Mouse (Mus musculus): Measurements from ENCODE around the gene Dcps. TPM values are rescaled to one million over a fixed set of nuclear protein-coding genes. Genes with fewer than 3 reads are reported as not detected.
A peak's percentile ranks its signal among the peaks of the same experiment; 100 is the strongest.

Dcps gene
- polyA plus RNA-seq, 1 experiment from 2014 or later = 94.8 TPM

DNA sequence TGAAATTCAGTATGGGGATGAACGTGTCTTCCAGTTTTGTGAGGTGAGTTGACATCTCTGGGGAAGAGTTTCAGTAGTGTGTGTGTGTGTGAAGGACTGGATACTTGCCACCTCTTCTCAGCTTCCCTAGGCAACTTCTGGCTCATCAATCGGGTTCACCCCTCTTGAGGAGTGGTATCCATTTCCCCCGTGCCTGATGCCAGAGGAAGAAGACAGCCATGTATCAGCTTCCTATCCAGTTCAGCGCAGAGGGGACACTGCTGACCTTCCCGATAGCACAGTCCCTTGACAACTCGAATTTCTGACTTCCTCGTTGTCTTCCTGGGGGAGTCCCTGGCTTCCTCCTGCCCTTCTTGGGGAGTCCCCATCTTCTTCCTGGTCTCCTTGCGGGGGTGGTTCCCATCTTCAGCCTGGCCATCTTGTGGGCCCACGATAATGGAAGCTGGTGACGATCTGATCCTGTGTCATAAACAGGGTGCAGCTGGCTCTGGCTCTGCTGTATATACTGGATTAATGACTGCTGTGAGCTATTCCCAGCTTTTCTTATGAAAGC, 11.6 kb upstream of the Dcps start:
- no peak for DNase-seq (ENCODE audit: low spot score)
- H3K4me2 ChIP-seq (ENCODE audit: low read length) = no peak overlapping the region
- ATAC-seq = no peak
- H3K4me3 ChIP-seq (ENCODE audit: low read depth, low read length) = no peak overlapping the region
- no peak overlapping the region for H3K9ac ChIP-seq (ENCODE audit: low read length)
- no peaks in the 10 kb centered on the region for H3K9me3 ChIP-seq (replicated peaks; ENCODE audit: control insufficient read depth, low read length)
- no peaks in the 10 kb centered on the region for H3K27me3 ChIP-seq (replicated peaks; ENCODE audit: control insufficient read depth, insufficient read depth, low read length)
- WGBS = 89% methylated on average over 10 of the region's 10 CpGs
- no peak overlapping the region for H3K27ac ChIP-seq (ENCODE audit: low read depth, low read length)
- 0 out of 2 replicates have a peak, but pooled peaks cover 2% of the 10 kb centered on the region for H3K4me1 ChIP-seq (ENCODE audit: control insufficient read depth, insufficient read depth, low read length)
- peaks cover 8% of the 10 kb centered on the region; the same call in 1 of the 2 replicates for H3K36me3 ChIP-seq (ENCODE audit: control insufficient read depth, insufficient read depth, low read length)

DNA sequence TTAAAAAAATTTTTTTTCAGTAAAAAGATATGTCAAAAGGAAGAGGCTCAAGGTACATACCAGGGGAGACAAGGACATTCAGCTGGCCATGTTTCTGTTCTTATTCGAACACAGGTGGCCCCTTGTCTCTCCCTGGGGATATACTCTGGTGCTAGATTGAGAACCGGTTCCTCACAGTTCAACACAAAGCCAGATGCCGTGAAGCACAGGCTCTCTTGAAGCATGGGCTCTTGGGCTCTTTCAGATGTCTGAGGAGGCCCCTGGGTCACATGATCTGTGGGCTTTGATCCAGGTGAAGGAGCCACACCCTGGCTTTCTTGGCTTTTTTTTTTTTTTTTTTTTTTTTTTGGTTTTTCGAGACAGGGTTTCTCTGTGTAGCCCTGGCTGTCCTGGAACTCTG, 10.6 kb upstream of the Dcps start:
- no peaks in the 10 kb centered on the region for H3K27me3 ChIP-seq (replicated peaks; ENCODE audit: control insufficient read depth, insufficient read depth, low read length)
- H3K9me3 ChIP-seq (replicated peaks; ENCODE audit: control insufficient read depth, low read length) = no peaks in the 10 kb centered on the region
- H3K9ac ChIP-seq (ENCODE audit: low read length) = no peak overlapping the region
- no peak overlapping the region for H3K4me3 ChIP-seq (ENCODE audit: low read depth, low read length)
- no peak overlapping the region for H3K4me2 ChIP-seq (ENCODE audit: low read length)
- ATAC-seq (no peak), DNase-seq (ENCODE audit: low spot score) (no peak)
- no peak overlapping the region for H3K27ac ChIP-seq (ENCODE audit: low read depth, low read length)
- H3K36me3 ChIP-seq (ENCODE audit: control insufficient read depth, insufficient read depth, low read length) = peaks cover 8% of the 10 kb centered on the region; the same call in 1 of the 2 replicates
- 0 out of 2 replicates have a peak, but pooled peaks cover 2% of the 10 kb centered on the region for H3K4me1 ChIP-seq (ENCODE audit: control insufficient read depth, insufficient read depth, low read length)
- 78% methylated on average over 4 of the region's 4 CpGs for WGBS

DNA sequence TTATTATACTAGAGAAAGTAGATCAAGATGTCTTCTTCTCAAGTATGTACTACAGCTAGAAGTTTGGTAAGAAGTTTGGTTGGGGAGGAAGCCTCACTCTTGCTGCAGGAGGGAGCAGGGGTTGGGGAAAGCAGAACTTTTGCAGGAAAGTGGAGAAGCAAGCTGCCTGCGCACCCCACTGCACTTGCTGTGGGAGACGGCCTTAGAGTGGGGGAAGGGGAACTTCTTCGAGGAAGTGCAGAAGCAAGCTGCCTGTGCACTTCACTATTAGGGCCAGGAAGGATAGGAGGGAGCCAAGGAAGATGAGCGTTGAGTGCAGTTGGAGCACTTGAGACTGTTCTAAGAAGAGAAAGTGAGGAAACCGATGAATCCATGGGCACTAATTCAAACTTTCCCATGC, 7.5 kb upstream of the Dcps start:
- H3K27me3 ChIP-seq (replicated peaks; ENCODE audit: control insufficient read depth, insufficient read depth, low read length) = no peaks in the 10 kb centered on the region
- H3K4me1 ChIP-seq (ENCODE audit: control insufficient read depth, insufficient read depth, low read length) = no peaks in the 10 kb centered on the region
- no peak for ATAC-seq
- H3K4me2 ChIP-seq (ENCODE audit: low read length) = no peak overlapping the region
- H3K9me3 ChIP-seq (replicated peaks; ENCODE audit: control insufficient read depth, low read length) = no peaks in the 10 kb centered on the region
- no peak overlapping the region for H3K9ac ChIP-seq (ENCODE audit: low read length)
- no peak overlapping the region for H3K27ac ChIP-seq (ENCODE audit: low read depth, low read length)
- no peak for DNase-seq (ENCODE audit: low spot score)
- H3K36me3 ChIP-seq (ENCODE audit: control insufficient read depth, insufficient read depth, low read length) = no peaks in the 10 kb centered on the region; the same call in 1 of the 2 replicates
- WGBS = 72% methylated on average over 5 of the region's 5 CpGs
- no peak overlapping the region for H3K4me3 ChIP-seq (ENCODE audit: low read depth, low read length)

DNA sequence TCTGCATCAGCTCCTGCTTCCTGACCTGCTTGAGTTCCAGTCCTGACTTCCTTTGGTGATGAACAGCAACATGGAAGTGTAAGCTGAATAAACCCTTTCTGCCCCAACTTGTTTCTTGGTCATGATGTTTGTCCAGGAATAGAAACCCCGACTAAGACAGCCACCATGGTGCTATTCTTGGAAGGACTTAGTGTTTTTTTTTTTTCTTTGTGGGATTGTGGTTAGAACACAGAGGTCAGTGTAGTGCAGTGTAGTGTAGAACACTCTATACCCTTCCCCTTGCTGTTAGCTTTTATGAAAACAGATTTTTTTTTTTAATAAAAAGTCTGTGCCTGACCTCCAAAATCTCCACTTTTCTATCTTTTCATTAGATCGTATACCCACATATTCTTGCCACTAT, 7.0 kb upstream of the Dcps start:
- 85% methylated on average over 2 of the region's 2 CpGs for WGBS
- H3K36me3 ChIP-seq (ENCODE audit: control insufficient read depth, insufficient read depth, low read length) = no peaks in the 10 kb centered on the region; the same call in 1 of the 2 replicates
- no peak for ATAC-seq

DNA sequence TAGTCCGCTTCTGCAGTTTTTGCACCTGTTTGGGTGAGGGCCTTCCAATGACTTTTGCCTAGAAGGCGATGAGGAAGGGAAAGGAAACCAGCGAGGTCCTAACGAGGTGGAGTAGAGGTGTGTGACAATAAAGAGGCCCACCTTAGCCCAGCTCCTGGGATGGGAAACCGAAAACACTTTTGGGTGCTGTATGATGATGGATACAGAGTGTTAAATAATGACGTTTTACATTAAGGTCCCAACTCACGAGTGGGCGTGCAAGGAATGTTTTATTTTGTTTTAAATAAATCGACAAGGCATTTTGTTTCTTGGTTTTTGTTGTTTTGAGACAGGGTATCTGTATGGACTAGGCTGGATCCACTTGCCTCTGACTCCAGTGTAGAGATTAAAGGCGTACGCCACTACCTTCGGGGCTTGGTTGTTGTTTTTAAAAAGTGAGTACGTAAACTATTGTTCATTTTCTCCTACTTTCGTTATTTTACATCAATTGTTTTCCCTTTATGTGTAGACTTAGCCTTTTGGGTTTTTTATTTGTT, 331 bp upstream of the Dcps start:
- peak; percentile 19 for ATAC-seq
- Histone ChIP-seq H3K36me3 (ENCODE audit: control insufficient read depth, insufficient read depth, low read length) (no peaks in the 10 kb centered on the region; the same call in 1 of the 2 replicates), H3K27ac (ENCODE audit: low read depth, low read length) (0 out of 2 replicates have a peak overlapping the region, but pooled peaks have one; percentile 86), H3K4me3 (ENCODE audit: low read depth, low read length) (peak overlapping the region; percentile 54), H3K4me1 (ENCODE audit: control insufficient read depth, insufficient read depth, low read length) (peaks cover 9% of the 10 kb centered on the region; the same call in 1 of the 2 replicates), H3K9ac (ENCODE audit: low read length) (peak overlapping the region; percentile 67), H3K27me3 (replicated peaks; ENCODE audit: control insufficient read depth, insufficient read depth, low read length) (no peaks in the 10 kb centered on the region), H3K9me3 (replicated peaks; ENCODE audit: control insufficient read depth, low read length) (no peaks in the 10 kb centered on the region), H3K4me2 (ENCODE audit: low read length) (peak overlapping the region; percentile 86)
- WGBS = 47% methylated on average over 14 of the region's 14 CpGs
- no peak for DNase-seq (ENCODE audit: low spot score)

More for the DNA sequence above, 7.0 kb upstream of the Dcps start:
- Histone ChIP-seq H3K4me3 (ENCODE audit: low read depth, low read length) (no peak overlapping the region), H3K9ac (ENCODE audit: low read length) (no peak overlapping the region), H3K4me1 (ENCODE audit: control insufficient read depth, insufficient read depth, low read length) (no peaks in the 10 kb centered on the region), H3K27me3 (replicated peaks; ENCODE audit: control insufficient read depth, insufficient read depth, low read length) (no peaks in the 10 kb centered on the region), H3K27ac (ENCODE audit: low read depth, low read length) (no peak overlapping the region), H3K9me3 (replicated peaks; ENCODE audit: control insufficient read depth, low read length) (no peaks in the 10 kb centered on the region), H3K4me2 (ENCODE audit: low read length) (no peak overlapping the region)
- DNase-seq (ENCODE audit: low spot score) = no peak

DNA sequence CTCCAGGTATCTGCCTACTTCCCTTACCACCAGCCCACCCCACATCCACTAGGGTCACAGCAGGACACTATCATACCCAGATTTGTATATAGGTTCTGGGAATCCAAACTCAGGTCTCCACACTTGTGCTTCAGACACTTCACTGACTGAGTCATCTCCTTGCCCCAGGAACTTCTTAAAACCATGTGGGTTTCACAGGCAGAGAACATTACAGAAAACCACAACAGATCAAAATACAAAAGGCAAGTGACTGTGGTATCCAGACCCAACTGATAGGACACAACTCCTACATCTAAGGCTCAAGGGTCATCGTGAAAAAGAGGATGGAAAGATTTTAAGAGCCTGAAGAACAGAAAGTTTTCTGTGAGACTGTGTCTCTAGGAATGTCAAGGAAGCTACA, 2.5 kb downstream of the Dcps start:
- Histone ChIP-seq H3K27me3 (replicated peaks; ENCODE audit: control insufficient read depth, insufficient read depth, low read length) (no peaks in the 10 kb centered on the region), H3K27ac (ENCODE audit: low read depth, low read length) (no peak overlapping the region), H3K4me2 (ENCODE audit: low read length) (no peak overlapping the region), H3K4me1 (ENCODE audit: control insufficient read depth, insufficient read depth, low read length) (peaks cover 9% of the 10 kb centered on the region; the same call in 1 of the 2 replicates), H3K9me3 (replicated peaks; ENCODE audit: control insufficient read depth, low read length) (no peaks in the 10 kb centered on the region), H3K4me3 (ENCODE audit: low read depth, low read length) (no peak overlapping the region), H3K9ac (ENCODE audit: low read length) (no peak overlapping the region), H3K36me3 (ENCODE audit: control insufficient read depth, insufficient read depth, low read length) (peaks cover 12% of the 10 kb centered on the region)
- ATAC-seq (no peak), DNase-seq (ENCODE audit: low spot score) (no peak)
- 89% methylated on average over 1 of the region's 1 CpGs for WGBS

DNA sequence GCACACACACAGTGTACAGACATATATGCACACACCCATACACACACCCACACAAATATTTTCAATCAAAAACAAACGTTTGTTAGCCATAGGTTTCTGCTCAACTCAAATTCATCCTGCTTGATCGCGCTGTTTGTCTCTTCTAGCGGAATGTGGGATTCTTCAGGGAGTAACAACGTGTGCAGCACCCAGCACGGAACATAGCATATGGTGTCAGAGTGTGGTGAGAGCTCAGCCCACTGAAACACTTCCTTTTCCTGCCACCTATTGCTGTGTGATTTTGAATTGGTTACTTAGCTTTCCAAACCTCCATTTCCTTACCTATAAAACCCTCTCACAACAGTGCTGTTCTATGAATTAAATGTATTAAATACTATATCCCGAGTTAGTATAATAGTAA, 5.8 kb downstream of the Dcps start:
- no peak for ATAC-seq

DNA sequence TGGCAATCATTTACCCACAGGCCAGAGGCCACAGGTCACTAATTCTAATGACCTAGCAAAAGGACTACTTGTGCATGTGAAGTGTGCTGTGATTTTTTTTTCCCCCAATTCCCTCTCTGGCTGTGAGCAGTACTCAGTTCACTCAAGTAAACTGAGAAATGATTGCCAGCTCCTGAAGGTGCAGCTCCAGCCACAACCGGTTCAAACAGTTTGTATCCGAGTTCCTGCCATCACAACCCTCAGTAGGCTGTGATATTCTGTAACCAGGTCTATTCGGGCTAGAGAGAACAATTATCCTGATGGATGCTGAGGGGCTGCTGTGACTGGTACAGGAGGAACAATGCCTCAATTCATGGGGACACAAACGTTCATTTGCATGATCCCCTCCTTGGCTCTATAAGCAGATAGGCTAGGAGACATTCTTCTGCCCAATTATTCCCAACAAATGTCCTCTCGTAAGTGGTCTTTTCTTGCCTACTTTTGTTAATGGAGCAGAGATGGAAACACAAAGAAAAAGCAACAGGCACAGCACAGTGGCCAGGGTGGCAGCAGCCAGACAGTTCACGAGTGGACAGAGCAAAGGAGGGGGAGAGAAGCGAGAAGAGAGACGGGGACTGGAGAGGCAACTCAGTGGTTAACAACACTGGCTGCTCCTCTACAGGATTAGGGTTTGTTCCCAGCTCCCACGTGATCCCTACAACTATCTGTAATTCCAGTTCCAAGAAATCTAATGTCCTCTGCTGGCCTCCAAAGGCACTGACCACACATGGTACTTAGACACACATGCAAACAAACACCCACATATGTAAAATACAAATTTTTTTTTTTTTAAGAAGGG, 8.8 kb downstream of the Dcps start:
- no peaks in the 10 kb centered on the region for H3K27me3 ChIP-seq (replicated peaks; ENCODE audit: control insufficient read depth, insufficient read depth, low read length)
- ATAC-seq (peak; percentile 67), DNase-seq (ENCODE audit: low spot score) (peak; percentile 69)
- H3K4me3 ChIP-seq (ENCODE audit: low read depth, low read length) = no peak overlapping the region
- no peaks in the 10 kb centered on the region for H3K9me3 ChIP-seq (replicated peaks; ENCODE audit: control insufficient read depth, low read length)
- H3K4me2 ChIP-seq (ENCODE audit: low read length) = 0 out of 2 replicates have a peak overlapping the region, but pooled peaks have one; percentile 13
- no peak overlapping the region for H3K9ac ChIP-seq (ENCODE audit: low read length)
- peak overlapping the region; percentile 49 for H3K27ac ChIP-seq (ENCODE audit: low read depth, low read length)
- WGBS = 3% methylated on average over 9 of the region's 9 CpGs
- peaks cover 17% of the 10 kb centered on the region for H3K36me3 ChIP-seq (ENCODE audit: control insufficient read depth, insufficient read depth, low read length)
- H3K4me1 ChIP-seq (ENCODE audit: control insufficient read depth, insufficient read depth, low read length) = peaks cover 4% of the 10 kb centered on the region; the same call in 1 of the 2 replicates

More for the DNA sequence above, 5.8 kb downstream of the Dcps start:
- no peaks in the 10 kb centered on the region for H3K9me3 ChIP-seq (replicated peaks; ENCODE audit: control insufficient read depth, low read length)
- H3K27me3 ChIP-seq (replicated peaks; ENCODE audit: control insufficient read depth, insufficient read depth, low read length) = no peaks in the 10 kb centered on the region
- H3K27ac ChIP-seq (ENCODE audit: low read depth, low read length) = no peak overlapping the region
- DNase-seq (ENCODE audit: low spot score) = no peak
- 91% methylated on average over 7 of the region's 7 CpGs for WGBS
- peaks cover 11% of the 10 kb centered on the region; the same call in 1 of the 2 replicates for H3K4me1 ChIP-seq (ENCODE audit: control insufficient read depth, insufficient read depth, low read length)
- no peak overlapping the region for H3K9ac ChIP-seq (ENCODE audit: low read length)
- peaks cover 12% of the 10 kb centered on the region for H3K36me3 ChIP-seq (ENCODE audit: control insufficient read depth, insufficient read depth, low read length)
- H3K4me3 ChIP-seq (ENCODE audit: low read depth, low read length) = no peak overlapping the region
- no peak overlapping the region for H3K4me2 ChIP-seq (ENCODE audit: low read length)
